Mouse (Mus musculus): Measurements from ENCODE around the gene Shc3.

DNA sequence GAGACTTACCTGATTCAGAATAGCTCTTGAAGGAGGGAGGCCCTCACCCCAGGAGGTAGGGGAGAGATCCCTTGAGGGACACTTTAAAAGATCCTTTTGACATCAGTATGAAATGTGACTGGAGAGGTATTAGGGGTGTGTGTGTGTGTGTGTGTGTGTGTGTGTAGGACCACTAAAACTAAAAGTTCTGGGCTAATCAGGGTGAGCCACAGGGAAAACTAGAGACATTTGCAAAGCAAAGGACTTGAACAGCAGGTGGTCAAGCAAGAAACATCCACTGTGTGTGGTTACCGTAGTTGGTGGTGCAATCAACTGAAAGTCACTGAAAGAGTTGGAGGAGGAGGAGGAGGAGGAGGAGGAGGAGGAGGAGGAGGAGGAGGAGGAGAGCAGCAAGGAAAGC lies 177.0 kb downstream of the Shc3 start:
- TF ChIP-seq TAL1 (conservative IDR thresholded peaks at IDR 0.05; ENCODE audit: low read depth, low read length): no peak
- TF ChIP-seq CTCF (IDR thresholded peaks at IDR 0.05; ENCODE audit: low read depth, low read length): no peak
- TF ChIP-seq GATA1 (IDR thresholded peaks at IDR 0.05; ENCODE audit: borderline replicate concordance, low read length): no peak
- no peak for TF ChIP-seq POLR2AphosphoS5 (IDR thresholded peaks at IDR 0.05; ENCODE audit: insufficient replicate concordance, low read depth, low read length)
